Mouse (Mus musculus): ENCODE data around the gene Dgat2. TPM values are rescaled to one million over a fixed set of nuclear protein-coding genes. Genes with fewer than 3 reads are reported as not detected.

Dgat2 gene
- total RNA-seq, 2 experiments from 2014 or later, result 68.3 to 78.0 TPM

DNA sequence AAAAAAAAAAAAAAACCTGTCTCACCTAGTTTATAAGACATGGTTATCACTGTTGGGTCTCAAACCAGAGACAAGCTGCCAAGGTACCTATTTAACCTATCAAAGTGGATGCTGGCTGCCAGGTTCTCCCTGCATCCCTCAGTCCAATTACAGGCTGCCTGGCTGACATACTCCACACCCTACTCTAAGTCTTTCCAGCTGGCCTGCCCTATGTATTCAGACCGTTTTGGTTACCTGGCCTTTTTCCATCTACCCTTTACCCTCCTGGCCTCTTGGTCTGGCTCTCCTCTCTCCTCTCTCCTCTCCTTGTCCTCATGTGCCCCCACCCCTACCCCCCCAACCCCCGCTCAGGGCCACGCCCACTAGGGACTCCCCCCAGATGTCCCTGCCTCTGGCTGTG is 65.7 kb downstream of the Dgat2 start:
- intact Hi-C loops (cut with DNase I), result no loop called here
- no peak for DNase-seq (ENCODE audit: low spot score in 2 of 2)

DNA sequence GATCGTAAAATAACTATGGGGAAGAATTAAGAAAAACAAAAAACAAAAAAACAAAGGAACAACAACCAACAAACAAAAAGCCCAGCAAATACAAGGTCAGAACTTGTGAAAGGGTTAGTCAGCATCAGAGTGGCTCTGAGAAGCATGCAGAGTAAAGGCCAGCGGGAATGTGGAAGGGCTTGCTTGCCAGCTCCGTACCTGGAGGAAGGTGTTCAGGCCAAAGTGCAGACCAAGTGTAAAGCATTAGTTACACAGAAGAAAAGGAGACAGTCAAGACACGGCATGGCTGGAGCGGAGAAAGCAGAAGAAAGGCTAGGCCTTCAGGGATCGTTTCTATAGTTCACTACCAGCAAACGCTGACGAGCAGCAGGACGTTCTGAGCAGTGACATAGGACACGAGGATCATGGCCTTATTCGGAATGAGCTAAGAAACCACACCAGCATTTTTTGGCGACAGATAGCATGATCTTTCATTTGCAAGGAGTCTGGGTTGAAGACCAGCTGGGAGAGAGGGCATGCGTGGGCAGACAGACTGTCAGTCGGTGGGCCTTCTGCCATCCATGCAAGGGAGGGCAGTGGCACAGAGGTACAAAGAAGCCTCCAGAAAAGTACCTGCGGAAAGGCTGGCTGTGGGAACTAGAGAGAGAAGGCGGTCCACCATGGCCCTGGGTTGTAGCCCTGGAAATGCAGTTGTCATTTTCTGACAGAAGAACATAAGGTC is 68.4 kb downstream of the Dgat2 start:
- no peak for DNase-seq (ENCODE audit: low spot score in 2 of 2)
- intact Hi-C loops (cut with DNase I), result no loop called here

DNA sequence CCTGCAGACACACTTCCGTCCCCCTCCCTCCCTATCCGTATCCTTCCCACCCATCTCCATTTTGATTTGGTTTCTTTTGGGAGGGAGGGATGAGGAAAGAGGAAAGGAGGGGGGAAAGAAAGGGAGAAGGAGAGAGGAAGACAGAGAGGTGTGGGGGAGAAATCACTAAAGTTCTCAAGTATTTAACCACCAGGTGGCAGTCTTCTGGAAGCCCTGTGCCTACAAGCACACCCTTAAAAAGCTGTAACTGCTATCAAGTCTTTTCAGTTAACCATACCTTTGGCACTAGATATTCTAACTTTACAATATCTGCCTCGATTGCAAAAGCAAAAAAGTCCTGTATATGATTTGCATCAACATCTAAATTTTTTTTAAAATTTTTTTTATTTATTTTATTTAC is 75.0 kb downstream of the Dgat2 start:
- intact Hi-C loops (cut with DNase I), result loop anchor here (1.0 kb wide), 1 partner anchor 44 kb away; no protein-coding TSS in a partner anchor
- no peak for DNase-seq (ENCODE audit: low spot score in 2 of 2)

DNA sequence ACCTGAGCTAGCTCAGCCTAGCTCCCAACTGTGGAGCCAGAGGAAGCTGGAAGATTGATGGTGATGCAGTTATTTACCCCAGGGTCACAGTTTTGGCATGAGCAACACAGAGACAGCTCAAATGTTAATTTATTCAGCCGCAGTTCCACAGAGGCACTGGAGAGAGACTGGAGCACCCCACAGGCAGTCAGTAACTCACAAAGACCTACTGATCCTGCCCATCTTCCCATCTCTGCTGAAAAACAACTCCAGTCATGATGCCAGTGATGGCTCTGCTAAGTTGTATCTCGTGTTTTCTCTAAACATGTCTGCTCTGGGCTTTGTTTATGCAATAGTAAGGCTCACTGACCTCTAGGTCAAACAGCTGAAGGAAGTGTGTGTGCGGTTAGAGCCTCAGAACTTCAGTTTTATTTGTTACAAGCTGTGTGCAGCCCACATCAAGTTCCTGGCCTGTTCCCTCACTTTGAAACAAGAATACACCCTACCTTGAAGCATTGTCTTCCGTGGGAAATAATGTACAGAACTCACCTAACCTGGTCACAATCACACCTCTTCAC is 75.7 kb downstream of the Dgat2 start:
- DNase-seq (ENCODE audit: low spot score in 2 of 2), result no peak
- intact Hi-C loops (cut with DNase I), result loop anchor here (1.0 kb wide), 1 partner anchor 45 kb away; no protein-coding TSS in a partner anchor

Other genes starting within 250 kb of the Dgat2 start
- 10 to 100 TPM; 50.2 to 54.0 TPM for gene Uvrag, start 41.6 kb downstream of the Dgat2 start, total RNA-seq (2021)
- gene Mogat2, start 55.9 kb upstream of the Dgat2 start, total RNA-seq (2021), result not detected
- gene Map6, start 84.7 kb upstream of the Dgat2 start, total RNA-seq (2021), result 100 to 1,000 TPM; 135 to 142 TPM
- 10 to 100 TPM; 22.6 to 25.6 TPM for gene Serpinh1, start 170.5 kb upstream of the Dgat2 start, total RNA-seq (2021)
- 10 to 100 TPM; 32.2 to 44.9 TPM for gene Gdpd5, start 198.7 kb upstream of the Dgat2 start, total RNA-seq (2021)